Mouse (Mus musculus) MEL (cell line): Measurements from ENCODE around the gene Alas2.

Source experiments
- CHD1 ChIP-seq: IDR thresholded peaks from 2 replicates; pipeline ENCODE4 v1.6.1; 2012; ENCODE audit warnings: low read depth, mild to moderate bottlenecking, inconsistent platforms, low read length, improper control_type of control experiment
- GATA1 ChIP-seq: IDR thresholded peaks from 2 replicates; pipeline ENCODE4 v1.6.1; 2011; ENCODE audit warnings: low read depth, low read length, improper control_type of control experiment
- POLR2A ChIP-seq, 2 experiments: IDR thresholded peaks; 2 replicates each; pipeline ENCODE4 v1.6.1; 2011 to 2012; ENCODE audit warnings: low read length in 2 of 2, mild to moderate bottlenecking in 2 of 2, control low read depth in 1 of 2, improper control_type of control experiment in 1 of 2, low read depth in 1 of 2, moderate library complexity in 1 of 2; ENCODE audit not compliant: control insufficient read depth in 1 of 2, insufficient read depth in 1 of 2, poor library complexity in 1 of 2
- TBP ChIP-seq: IDR thresholded peaks from 2 replicates; pipeline ENCODE4 v1.8.0; 2011; ENCODE audit warnings: low read depth, low read length, improper control_type of control experiment

DNA sequence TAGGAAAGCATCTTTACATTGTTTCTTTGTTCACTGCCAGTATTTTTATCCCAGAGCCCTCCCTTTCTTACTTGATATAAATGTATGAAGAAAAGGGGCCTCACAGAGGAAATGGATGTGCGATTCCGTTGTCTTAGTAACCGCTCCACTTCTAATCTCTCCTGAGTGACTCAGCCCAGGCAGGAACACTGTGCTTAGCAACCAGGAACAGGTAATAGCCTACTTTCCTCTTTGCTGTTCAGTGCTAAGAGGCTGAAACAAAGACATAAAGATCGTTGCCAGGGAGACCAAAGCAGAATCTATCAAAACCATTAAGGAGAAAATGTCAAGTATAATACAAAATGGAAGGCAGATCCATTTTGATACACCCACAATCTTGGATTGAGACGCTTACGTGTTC is 38.5 kb upstream of the Alas2 start:
- TF ChIP-seq CHD1 (no peak), TBP (no peak), POLR2A (IDR thresholded peaks at IDR 0.05; ENCODE audit: control insufficient read depth in 1 of 2, insufficient read depth in 1 of 2, low read depth in 1 of 2, low read length in 2 of 2, poor library complexity in 1 of 2) (no peak), GATA1 (no peak)
